27 mouse cellular contexts compared by ENCODE assay signal in the genomic region with DNA sequence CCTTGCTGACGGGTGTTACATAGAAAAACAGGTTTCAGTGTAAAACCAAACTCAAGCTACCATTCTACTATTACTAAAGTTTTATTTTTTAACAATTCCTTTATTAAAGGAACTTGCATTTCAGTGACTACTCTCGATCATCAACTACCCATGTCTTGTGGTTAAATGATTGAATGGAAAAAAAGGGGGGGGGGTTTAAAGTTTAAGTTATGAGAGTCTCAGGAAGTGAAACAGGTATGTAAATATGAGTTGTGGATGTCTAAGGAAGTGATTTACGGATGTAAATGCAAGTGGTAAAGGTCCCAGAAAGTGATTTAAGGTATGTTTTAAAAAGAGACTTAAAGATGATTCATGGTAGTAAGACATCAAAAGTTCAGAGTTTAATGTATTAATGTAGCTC. TPM values are rescaled to one million over a fixed set of nuclear protein-coding genes. Genes with fewer than 3 reads are reported as not detected.
DNase-seq lines count a peak whose midpoint lies in the region; ATAC-seq and TF ChIP-seq lines count a peak whose summit lies in the region.
"Had no signal": no experiment of that assay in that cellular context is flagged by ENCODE, and none has a peak within 500 bp of the region (broad histone marks: within the 10 kb centered on the region; RNA-seq: fewer than 3 reads in every experiment).

No protein-coding gene starts in this region.

- peak overlapping the region; percentile 98 for H3K27ac ChIP-seq in spleen, adult 2 months (ENCODE audit: insufficient read depth, low read length)
- H3K27ac ChIP-seq in intestine, postnatal 0 days (ENCODE audit: low read depth, low read length) = no peak overlapping the region
- no peak overlapping the region for H3K27ac ChIP-seq in heart, embryonic 10.5 days
- H3K27ac ChIP-seq: embryonic facial prominence, embryonic 10.5 days; embryonic facial prominence, embryonic 13.5 days; forebrain, embryonic 12.5 days; forebrain, embryonic 15.5 days; heart, embryonic 13.5 days; hindbrain, embryonic 15.5 days; intestine, embryonic 15.5 days had no signal

- TF ChIP-seq POLR2A in spleen, adult 2 months (IDR thresholded peaks at IDR 0.05; ENCODE audit: low read depth, low read length) = no peak

- no peak overlapping the region for H3K4me2 ChIP-seq in intestine, postnatal 0 days (replicated peaks; ENCODE audit: low read depth)
- H3K4me2 ChIP-seq: forebrain, embryonic 12.5 days; forebrain, embryonic 15.5 days; hindbrain, embryonic 15.5 days had no signal

- 35% methylated on average over 3 of the region's 3 CpGs for WGBS in spleen, adult 2 months
- 73% methylated on average over 3 of the region's 3 CpGs for WGBS in intestine, postnatal 0 days
- 53% methylated on average over 3 of the region's 3 CpGs for WGBS in heart, embryonic 10.5 days

- no peaks in the 10 kb centered on the region for H3K27me3 ChIP-seq in spleen, adult 2 months (ENCODE audit: control insufficient read depth, insufficient read depth, low read length)
- H3K27me3 ChIP-seq in intestine, postnatal 0 days (replicated peaks; ENCODE audit: control insufficient read depth, insufficient read depth, low read length) = no peaks in the 10 kb centered on the region; the same call in 1 of the 2 replicates
- peaks cover 31% of the 10 kb centered on the region for H3K27me3 ChIP-seq in heart, embryonic 10.5 days (ENCODE audit: insufficient read depth, poor library complexity, severe bottlenecking)
- H3K27me3 ChIP-seq: intestine, embryonic 15.5 days had no signal

- DNase-seq in spleen, adult 2 months (ENCODE audit: low read depth in 1 of 2, low spot score in 2 of 2) = peak in 1 of 2 experiments; percentile 82
- no peak for DNase-seq in spleen, adult 12 weeks (ENCODE audit: low spot score)
- no peak for DNase-seq in adrenal gland, postnatal 14 days
- no peak for DNase-seq in heart, embryonic 10.5 days (ENCODE audit: low spot score)
- DNase-seq: adrenal gland, postnatal 10 days; cerebellum, adult 11-12 months; cerebellum, adult 8-10 months; cerebellum, postnatal 10 days; cerebellum, postnatal 36 days; embryo, embryonic 11 days; gastrocnemius, postnatal 10 days; heart, adult 18-20 months; heart, postnatal 14 days; heart, postnatal 4 days had no signal

- H3K4me3 ChIP-seq in spleen, adult 2 months (ENCODE audit: extremely low read depth, insufficient read depth, insufficient read length) = no peak overlapping the region
- H3K4me3 ChIP-seq in intestine, postnatal 0 days (ENCODE audit: low read depth, low read length) = no peak overlapping the region
- no peak overlapping the region for H3K4me3 ChIP-seq in heart, embryonic 10.5 days
- H3K4me3 ChIP-seq: embryonic facial prominence, embryonic 10.5 days; embryonic facial prominence, embryonic 13.5 days; erythroblast, embryonic 14.5 days; forebrain, embryonic 12.5 days; forebrain, embryonic 15.5 days; heart, embryonic 13.5 days; hindbrain, embryonic 15.5 days; intestine, embryonic 15.5 days had no signal

- 0 out of 2 replicates have a peak, but pooled peaks cover 3% of the 10 kb centered on the region for H3K9me3 ChIP-seq in intestine, postnatal 0 days (ENCODE audit: control insufficient read depth)
- H3K9me3 ChIP-seq in heart, embryonic 10.5 days = 0 out of 2 replicates have a peak, but pooled peaks cover 3% of the 10 kb centered on the region
- H3K9me3 ChIP-seq: forebrain, embryonic 12.5 days; forebrain, embryonic 15.5 days; G1E; hindbrain, embryonic 15.5 days; intestine, embryonic 15.5 days had no signal

- TF ChIP-seq CTCF in spleen, adult 2 months (IDR thresholded peaks at IDR 0.05; ENCODE audit: extremely low read depth, insufficient read depth, insufficient read length, insufficient replicate concordance) = no peak
- no peak for TF ChIP-seq CTCF in intestine, postnatal 0 days (IDR thresholded peaks at IDR 0.05; ENCODE audit: low read depth)

- no peak overlapping the region for H3K9ac ChIP-seq in intestine, postnatal 0 days (ENCODE audit: low read depth, low read length)
- H3K9ac ChIP-seq: embryonic facial prominence, embryonic 13.5 days; forebrain, embryonic 12.5 days; forebrain, embryonic 15.5 days; hindbrain, embryonic 15.5 days; intestine, embryonic 15.5 days had no signal

- peak; percentile 41; the same call in 1 of the 2 replicates for ATAC-seq in granulocyte monocyte progenitor cell, adult 5-6 weeks (replicated peaks; ENCODE audit: poor library complexity, severe bottlenecking)
- ATAC-seq in neutrophil, adult 5-6 weeks (ENCODE audit: extremely low read depth, insufficient number of reproducible peaks, low FRiP score, poor library complexity, severe bottlenecking) = peak; percentile 55
- no peak for ATAC-seq in intestine, postnatal 0 days
- ATAC-seq: forebrain, embryonic 15.5 days; Patski had no signal

- H3K4me1 ChIP-seq in spleen, adult 2 months (ENCODE audit: control insufficient read depth, insufficient read depth, insufficient read length) = peaks cover 16% of the 10 kb centered on the region; the same call in 1 of the 2 replicates
- H3K4me1 ChIP-seq in intestine, postnatal 0 days (replicated peaks; ENCODE audit: control insufficient read depth, insufficient read depth, low read length) = no peaks in the 10 kb centered on the region
- H3K4me1 ChIP-seq in heart, embryonic 10.5 days = 0 out of 2 replicates have a peak, but pooled peaks cover 6% of the 10 kb centered on the region
- H3K4me1 ChIP-seq: forebrain, embryonic 12.5 days; heart, embryonic 13.5 days; hindbrain, embryonic 15.5 days had no signal

- H3K36me3 ChIP-seq in spleen, adult 2 months (ENCODE audit: control insufficient read depth, insufficient read depth, low read length) = no peaks in the 10 kb centered on the region; the same call in 1 of the 2 replicates
- H3K36me3 ChIP-seq in intestine, postnatal 0 days (ENCODE audit: control insufficient read depth, insufficient read depth) = no peaks in the 10 kb centered on the region
- no peaks in the 10 kb centered on the region for H3K36me3 ChIP-seq in heart, embryonic 10.5 days
- H3K36me3 ChIP-seq: embryonic facial prominence, embryonic 10.5 days; embryonic facial prominence, embryonic 13.5 days; forebrain, embryonic 12.5 days; forebrain, embryonic 15.5 days; G1E; heart, embryonic 13.5 days; hindbrain, embryonic 15.5 days; intestine, embryonic 15.5 days had no signal

RNA-seq across cellular contexts. Expression of gene Card19, which starts 9.3 kb away (rescaled TPM):
- polyA plus RNA-seq in spleen, adult 2 months (2012; rRNA removed) = 79.4 and 106 TPM in 2 replicates
- 24.3 and 26.4 TPM in 2 replicates for total RNA-seq in granulocyte monocyte progenitor cell, adult 5-6 weeks (2014; fragmentation: Nextera tagmentation)
- 22.3 and 22.4 TPM in 2 replicates for total RNA-seq in granulocyte monocyte progenitor cell, adult 5-6 weeks (2017)
- total RNA-seq in neutrophil, adult 5-6 weeks (2017) = 105 and 113 TPM in 2 replicates
- total RNA-seq in adrenal gland, postnatal 14 days (2021) = 60.3 and 60.6 TPM in 2 replicates
- 105 and 117 TPM in 2 replicates for polyA plus RNA-seq in intestine, postnatal 0 days (2015; fragmentation: Nextera tagmentation; extraction: Ambion mirVana)
- polyA plus RNA-seq in heart, embryonic 10.5 days (2016; fragmentation: Nextera tagmentation; extraction: Ambion mirVana) = 52.7 and 64.6 TPM in 2 replicates

RNA-seq across cellular contexts. Expression of gene Susd3, which starts 23.3 kb away (rescaled TPM):
- polyA plus RNA-seq in spleen, adult 2 months (2012; rRNA removed) = 49.7 and 58.1 TPM in 2 replicates
- 6.8 and 9.0 TPM in 2 replicates for total RNA-seq in granulocyte monocyte progenitor cell, adult 5-6 weeks (2014; fragmentation: Nextera tagmentation)
- 3.0 and 5.7 TPM in 2 replicates for total RNA-seq in granulocyte monocyte progenitor cell, adult 5-6 weeks (2017)
- 49.3 and 51.1 TPM in 2 replicates for total RNA-seq in neutrophil, adult 5-6 weeks (2017)
- total RNA-seq in adrenal gland, postnatal 14 days (2021) = 0.70 and 3.6 TPM in 2 replicates
- polyA plus RNA-seq in intestine, postnatal 0 days (2015; fragmentation: Nextera tagmentation; extraction: Ambion mirVana) = 0.65 and 1.3 TPM in 2 replicates
- polyA plus RNA-seq in heart, embryonic 10.5 days (2016; fragmentation: Nextera tagmentation; extraction: Ambion mirVana) = 0.41 and 1.1 TPM in 2 replicates
- polyA plus RNA-seq: Patski had no signal

RNA-seq across cellular contexts. Expression of gene Ninj1, which starts 37.9 kb away (rescaled TPM):
- 234 and 343 TPM in 2 replicates for polyA plus RNA-seq in spleen, adult 2 months (2012; rRNA removed)
- 52.5 and 96.9 TPM in 2 replicates for total RNA-seq in granulocyte monocyte progenitor cell, adult 5-6 weeks (2014; fragmentation: Nextera tagmentation)
- 44.6 and 48.6 TPM in 2 replicates for total RNA-seq in granulocyte monocyte progenitor cell, adult 5-6 weeks (2017)
- total RNA-seq in neutrophil, adult 5-6 weeks (2017) = 64.2 and 88.4 TPM in 2 replicates
- total RNA-seq in adrenal gland, postnatal 14 days (2021) = 69.8 and 83.7 TPM in 2 replicates
- polyA plus RNA-seq in intestine, postnatal 0 days (2015; fragmentation: Nextera tagmentation; extraction: Ambion mirVana) = 108 and 111 TPM in 2 replicates
- 51.3 and 55.3 TPM in 2 replicates for polyA plus RNA-seq in heart, embryonic 10.5 days (2016; fragmentation: Nextera tagmentation; extraction: Ambion mirVana)
